Comparison of ENCODE assay signal across 9 mouse cellular contexts in the genomic region with DNA sequence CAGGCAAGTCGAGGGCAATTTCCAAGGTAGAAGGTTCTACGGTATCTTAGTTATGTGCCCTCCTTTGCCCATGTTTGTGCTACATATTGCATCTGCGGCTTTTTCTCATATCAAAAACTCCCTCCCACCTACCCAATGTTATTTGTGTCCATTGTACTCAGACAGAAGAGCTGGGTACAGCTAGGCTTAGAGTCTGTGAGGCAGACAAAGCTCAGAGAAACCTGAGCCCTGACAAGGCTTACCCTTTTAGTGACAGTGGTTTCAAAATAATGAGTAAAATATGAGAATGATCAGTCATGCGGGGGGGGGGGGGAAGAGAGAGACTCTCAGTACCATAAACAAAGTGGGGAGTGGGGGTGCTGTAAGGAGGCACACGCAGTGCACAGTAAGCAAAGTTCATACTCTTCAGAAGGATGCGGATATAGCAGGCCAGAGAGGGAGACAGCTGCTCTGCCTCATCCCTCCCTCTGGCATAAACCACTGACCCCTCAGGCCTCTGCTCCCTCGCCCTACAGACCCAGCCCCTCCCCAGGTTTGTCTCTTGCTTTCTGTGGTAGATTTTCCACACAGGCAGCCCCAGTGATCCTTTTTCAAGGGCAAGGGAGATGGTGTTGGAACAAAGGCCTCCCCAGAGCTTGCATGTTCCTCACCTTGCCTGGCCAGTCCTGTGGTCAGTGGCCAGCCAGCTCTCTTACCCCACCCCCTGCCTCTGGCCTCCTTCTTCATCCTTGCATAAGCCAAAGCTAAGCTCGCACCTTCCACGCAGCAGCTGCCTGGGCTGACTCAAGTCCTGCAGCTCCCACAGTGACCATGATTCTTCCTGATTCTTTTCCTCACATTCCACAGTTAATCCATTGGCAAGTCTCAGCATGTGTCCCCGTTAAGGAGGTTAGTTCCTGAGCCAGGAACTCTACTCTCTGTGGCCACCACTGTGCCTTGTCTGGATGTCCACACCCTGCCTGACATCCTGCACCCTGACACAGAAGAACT. TPM values are rescaled to one million over a fixed set of nuclear protein-coding genes. Genes with fewer than 3 reads are reported as not detected.
DNase-seq lines count a peak whose midpoint lies in the region.
"Had no signal": no experiment of that assay in that cellular context is flagged by ENCODE, and none has a peak within 500 bp of the region (broad histone marks: within the 10 kb centered on the region; RNA-seq: fewer than 3 reads in every experiment).

No protein-coding gene starts in this region.

- intact Hi-C loops in left cerebral cortex, postnatal 14 days (cut with DNase I) = no loop called here

- no peaks in the 10 kb centered on the region for H3K36me3 ChIP-seq in limb, embryonic 10.5 days
- H3K36me3 ChIP-seq: midbrain, embryonic 12.5 days had no signal

- 58% methylated on average over 10 of the region's 10 CpGs for WGBS in limb, embryonic 10.5 days

- H3K27me3 ChIP-seq in limb, embryonic 10.5 days (ENCODE audit: low read depth, poor library complexity, severe bottlenecking) = no peaks in the 10 kb centered on the region
- H3K27me3 ChIP-seq: midbrain, embryonic 12.5 days had no signal

- no peak overlapping the region for H3K4me3 ChIP-seq in limb, embryonic 10.5 days
- H3K4me3 ChIP-seq: midbrain, embryonic 12.5 days had no signal

- H3K27ac ChIP-seq in limb, embryonic 10.5 days = peak overlapping the region; percentile 88
- H3K27ac ChIP-seq: midbrain, embryonic 12.5 days had no signal

- peaks cover 45% of the 10 kb centered on the region for H3K4me1 ChIP-seq in limb, embryonic 10.5 days

- DNase-seq in left cerebral cortex, adult 18-20 months (ENCODE audit: low spot score in 2 of 2) = peak; percentile 52 to 72
- no peak for DNase-seq in left cerebral cortex, postnatal 14 days (ENCODE audit: low spot score in 2 of 2)
- DNase-seq in adipocyte (ENCODE audit: low spot score) = peak; percentile 65
- DNase-seq in gastrocnemius, postnatal 25 days = peak; percentile 63
- DNase-seq in limb, embryonic 10.5 days (ENCODE audit: low spot score) = no peak
- no peak for DNase-seq in spleen, postnatal 14 days (ENCODE audit: low spot score in 2 of 2)
- DNase-seq in cerebellum, postnatal 25 days = no peak
- DNase-seq in adrenal gland, adult 18-20 months (ENCODE audit: low spot score in 2 of 2) = no peak

- H3K9me3 ChIP-seq in limb, embryonic 10.5 days (replicated peaks) = no peaks in the 10 kb centered on the region
- H3K9me3 ChIP-seq: midbrain, embryonic 12.5 days had no signal

RNA-seq across cellular contexts. Expression of gene Hhat, which starts 35.4 kb away (rescaled TPM):
- total RNA-seq in left cerebral cortex, adult 18-20 months (2021) = 1 to 10 TPM; 1.3 to 1.7 TPM
- 1 to 10 TPM; 1.2 to 1.8 TPM for total RNA-seq in left cerebral cortex, postnatal 14 days (2021)
- total RNA-seq in gastrocnemius, postnatal 25 days (2021) = under 1 TPM; 0.72 TPM
- polyA plus RNA-seq in limb, embryonic 10.5 days (2016; fragmentation: Nextera tagmentation; extraction: Ambion mirVana) = 13.2 and 13.7 TPM in 2 replicates
- 1 to 10 TPM; 2.7 to 4.8 TPM for total RNA-seq in adrenal gland, adult 18-20 months (2021)

RNA-seq across cellular contexts. Expression of gene Sertad4, which starts 49.1 kb away (rescaled TPM):
- total RNA-seq in left cerebral cortex, adult 18-20 months (2021) = 10 to 100 TPM; 12.3 to 13.6 TPM
- total RNA-seq in left cerebral cortex, postnatal 14 days (2021) = 10 to 100 TPM; 19.0 to 21.4 TPM
- 1 to 10 TPM; 3.4 to 3.7 TPM for total RNA-seq in gastrocnemius, postnatal 25 days (2021)
- polyA plus RNA-seq in limb, embryonic 10.5 days (2016; fragmentation: Nextera tagmentation; extraction: Ambion mirVana) = 57.2 and 66.6 TPM in 2 replicates
- 1 to 10 TPM; 3.9 to 6.2 TPM for total RNA-seq in adrenal gland, adult 18-20 months (2021)

Comparison
In these comparisons a context has a peak if more than half of its experiments do, and no peak if none do; other contexts are left out.
1. DNase-seq: peak in left cerebral cortex, adult 18-20 months (2 of 2), adipocyte (single experiment) and gastrocnemius, postnatal 25 days (single experiment); none in left cerebral cortex, postnatal 14 days (0 of 2), limb, embryonic 10.5 days (single experiment), spleen, postnatal 14 days (0 of 2), cerebellum, postnatal 25 days (0 of 2) and adrenal gland, adult 18-20 months (0 of 2).